Mouse (Mus musculus) MEL-GATA-1-ER (cell line): Measurements from ENCODE around the gene Lexm.
A peak's percentile ranks its signal among the peaks of the same experiment; 100 is the strongest.

ENCODE experiments used
- DNase-seq: peaks from one replicate; pipeline ENCODE4 v3.0.0-alpha.2; 2012; ENCODE audit warnings: low read depth; ENCODE audit errors: extremely low read depth

Gene Lexm

GRCm38 (mm10) chr4:106627809-106628208, 10.8 kb upstream of the Lexm start:
- DNase-seq, result no peak

GRCm38 (mm10) chr4:106624271-106624670, 7.2 kb upstream of the Lexm start:
- DNase-seq, result no peak

GRCm38 (mm10) chr4:106622712-106623111, 5.7 kb upstream of the Lexm start:
- no peak for DNase-seq

GRCm38 (mm10) chr4:106622030-106622493, 5.0 kb upstream of the Lexm start, which contains the start of gene Ttc22:
Gene Ttc22 (plus strand): TSS chr4:106622432.
- no peak for DNase-seq

- no peak for DNase-seq
Measured at GRCm38 (mm10) chr4:106621428-106621827, 4.4 kb upstream of the Lexm start.

GRCm38 (mm10) chr4:106618898-106619297, 1.9 kb upstream of the Lexm start:
- DNase-seq, result no peak

GRCm38 (mm10) chr4:106615637-106616036, 1.4 kb downstream of the Lexm start:
- peak; percentile 90 for DNase-seq

GRCm38 (mm10) chr4:106614881-106615280, 2.2 kb downstream of the Lexm start:
- peak; percentile 15 for DNase-seq

- peak; percentile 60 for DNase-seq
Measured at GRCm38 (mm10) chr4:106614180-106614797, 2.8 kb downstream of the Lexm start.

GRCm38 (mm10) chr4:106613560-106613959, 3.5 kb downstream of the Lexm start:
- peak; percentile 70 for DNase-seq

GRCm38 (mm10) chr4:106613105-106613504, 3.9 kb downstream of the Lexm start:
- no peak for DNase-seq

GRCm38 (mm10) chr4:106607905-106608304, 9.1 kb downstream of the Lexm start:
- DNase-seq, result no peak

GRCm38 (mm10) chr4:106606639-106607554, 10.1 kb downstream of the Lexm start:
- no peak for DNase-seq

- no peak for DNase-seq
Measured at GRCm38 (mm10) chr4:106600770-106601169, 16.3 kb downstream of the Lexm start.

- DNase-seq, result peak; percentile 23
Measured at GRCm38 (mm10) chr4:106599415-106599814, 17.6 kb downstream of the Lexm start.

- DNase-seq, result no peak
Measured at GRCm38 (mm10) chr4:106597741-106598140, 19.3 kb downstream of the Lexm start.

- DNase-seq, result no peak
Measured at GRCm38 (mm10) chr4:106597055-106597454, 20.0 kb downstream of the Lexm start.

- DNase-seq, result no peak
Measured at GRCm38 (mm10) chr4:106596200-106596599, 20.8 kb downstream of the Lexm start.

- no peak for DNase-seq
Measured at GRCm38 (mm10) chr4:106593636-106594035, 23.4 kb downstream of the Lexm start.

GRCm38 (mm10) chr4:106590871-106591270, 26.2 kb downstream of the Lexm start:
- DNase-seq, result no peak

- DNase-seq, result no peak
Measured at GRCm38 (mm10) chr4:106590142-106590541, 26.9 kb downstream of the Lexm start.

GRCm38 (mm10) chr4:106587075-106587474, 30.0 kb downstream of the Lexm start:
- DNase-seq, result no peak
